Mouse (Mus musculus) kidney, embryonic 15.5 days (tissue): Measurements from ENCODE around the gene Anapc2. TPM values are rescaled to one million over a fixed set of nuclear protein-coding genes. Genes with fewer than 3 reads are reported as not detected.

Experiments
- ATAC-seq: fragments of 200-750 bp; cut with Nextera tagmentation; replicated peaks from 2 replicates; pipeline ENCODE4 v1.8.0; 2017; ENCODE audit warnings: moderate TSS enrichment; ENCODE audit not compliant: low FRiP score
- H3K27ac ChIP-seq: fragments of 300-500 bp; sonication (generic); 2 replicates; pipeline ENCODE4 v1.5.1; 2015; ENCODE audit warnings: mild to moderate bottlenecking, inconsistent platforms
- H3K27me3 ChIP-seq: fragments of 300-500 bp; sonication (generic); 2 replicates; pipeline ENCODE4 v1.6.1; 2015; ENCODE audit warnings: inconsistent platforms
- H3K36me3 ChIP-seq: fragments of 300-500 bp; sonication (generic); 2 replicates; pipeline ENCODE4 v1.6.1; 2015; ENCODE audit warnings: inconsistent platforms
- H3K4me1 ChIP-seq: fragments of 300-500 bp; sonication (generic); 2 replicates; pipeline ENCODE4 v1.6.1; 2015; ENCODE audit warnings: inconsistent platforms
- H3K4me2 ChIP-seq: fragments of 300-500 bp; sonication (generic); 2 replicates; pipeline ENCODE4 v1.6.1; 2015; ENCODE audit warnings: moderate library complexity, mild to moderate bottlenecking, inconsistent platforms
- H3K4me3 ChIP-seq: fragments of 300-500 bp; sonication (generic); replicated peaks from 2 replicates; pipeline ENCODE4 v1.5.1; 2015; ENCODE audit warnings: mild to moderate bottlenecking, inconsistent platforms
- H3K9ac ChIP-seq: fragments of 300-500 bp; sonication (generic); 2 replicates; pipeline ENCODE4 v1.6.1; 2015; ENCODE audit warnings: mild to moderate bottlenecking, inconsistent platforms
- H3K9me3 ChIP-seq: fragments of 300-500 bp; sonication (generic); replicated peaks from 2 replicates; pipeline ENCODE4 v1.6.1; 2016; ENCODE audit warnings: inconsistent platforms
- WGBS: fragments of 180-500 bp; shearing (Covaris S2); methylation state at CpG from one replicate; pipeline ENCODE4 v1.1.7; 2015; ENCODE audit warnings: mixed read lengths; 5-methylcytosine and 5-hydroxymethylcytosine counted together
- polyA plus RNA-seq: library from polyadenylated mRNA; unstranded; fragments of >200 nt; fragmentation: Nextera tagmentation; extraction: Ambion mirVana; gene quantifications from 2 replicates; pipeline ENCODE4 v1.2.1, GENCODE M21; 2015

The Anapc2 gene
- polyA plus RNA-seq, 1 experiment from 2014 or later: 129 TPM

DNA sequence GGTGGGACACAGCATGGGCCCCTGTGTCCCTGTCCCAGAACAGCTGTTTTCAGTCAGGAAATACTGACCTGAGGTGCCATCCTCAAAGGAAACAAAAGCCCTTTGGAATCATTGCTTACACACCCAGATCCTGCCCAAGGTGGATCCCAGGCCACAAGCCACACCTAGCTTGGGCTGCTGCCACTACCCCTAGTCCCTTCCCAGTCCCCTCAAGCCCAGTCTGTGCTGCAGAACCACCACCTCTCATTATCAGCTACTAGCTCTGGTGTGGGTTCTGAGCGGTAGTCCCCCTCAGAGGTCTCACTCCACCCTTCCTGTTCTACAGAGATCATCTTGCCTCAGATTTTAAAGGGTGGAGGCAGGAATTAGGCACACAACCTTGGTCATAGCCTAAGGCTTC lies 14.0 kb downstream of the Anapc2 start:
- no peak for ATAC-seq
- WGBS: 76% methylated on average over 1 of the region's 1 CpGs
- Histone ChIP-seq H3K4me1 (peaks cover 21% of the 10 kb centered on the region), H3K36me3 (peaks cover 50% of the 10 kb centered on the region), H3K9ac (no peak overlapping the region), H3K9me3 (no peaks in the 10 kb centered on the region), H3K4me2 (no peak overlapping the region), H3K27ac (peak overlapping the region; percentile 61; the same call in 1 of the 2 replicates), H3K4me3 (no peak overlapping the region), H3K27me3 (peaks cover 37% of the 10 kb centered on the region)

- ATAC-seq: no peak; the same call in 1 of the 2 replicates
- Histone ChIP-seq H3K27ac (0 out of 2 replicates have a peak overlapping the region, but pooled peaks have one; percentile 61), H3K4me3 (no peak overlapping the region), H3K4me2 (no peak overlapping the region), H3K27me3 (peaks cover 44% of the 10 kb centered on the region), H3K4me1 (peaks cover 28% of the 10 kb centered on the region), H3K9ac (no peak overlapping the region), H3K9me3 (no peaks in the 10 kb centered on the region), H3K36me3 (peaks cover 45% of the 10 kb centered on the region)
- WGBS: 55% methylated on average over 7 of the region's 7 CpGs
These were observed 14.8 kb downstream of the Anapc2 start for GRCm38 (mm10) chr2:25286837-25287636.

DNA sequence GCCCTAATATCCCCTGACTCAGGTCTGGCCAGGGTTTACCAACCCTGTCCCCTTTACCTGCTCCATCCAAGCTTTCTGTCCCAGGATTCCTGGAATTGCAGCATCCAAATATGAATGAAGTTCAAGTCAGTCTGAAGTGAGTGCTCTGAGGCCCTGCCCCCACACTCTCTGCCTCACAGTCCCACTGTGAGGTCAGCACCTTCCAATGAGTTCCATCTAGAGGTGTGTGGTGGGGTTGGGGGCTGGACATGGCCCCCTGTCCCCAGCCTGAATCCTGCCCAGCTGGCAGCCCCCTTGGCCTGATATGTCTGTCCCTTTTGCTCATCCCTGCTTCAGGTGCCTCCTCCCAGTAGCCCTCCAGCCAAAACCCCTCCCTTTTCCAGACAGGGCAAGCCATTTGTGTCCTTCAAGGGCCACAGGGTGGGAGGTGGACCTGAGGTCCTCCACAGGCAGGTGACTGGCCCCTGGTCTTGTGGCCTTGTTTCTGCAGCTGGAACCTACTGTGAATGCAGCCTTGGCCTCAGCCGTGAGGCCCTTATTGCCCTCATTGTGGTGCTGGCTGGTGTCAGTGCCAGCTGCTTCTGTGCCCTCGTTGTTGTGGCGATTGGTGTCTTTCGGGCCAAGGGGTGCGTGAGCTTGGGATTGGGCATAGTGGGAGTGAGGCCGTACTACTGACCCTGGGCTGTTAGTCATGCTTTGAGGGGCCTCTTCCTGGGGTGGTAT lies 15.8 kb downstream of the Anapc2 start, which contains the start of gene Tmem210:
TSS of gene Tmem210 (plus strand) at position 219 of the 723 bp plus-strand sequence.
- peaks cover 54% of the 10 kb centered on the region for H3K27me3 ChIP-seq

DNA sequence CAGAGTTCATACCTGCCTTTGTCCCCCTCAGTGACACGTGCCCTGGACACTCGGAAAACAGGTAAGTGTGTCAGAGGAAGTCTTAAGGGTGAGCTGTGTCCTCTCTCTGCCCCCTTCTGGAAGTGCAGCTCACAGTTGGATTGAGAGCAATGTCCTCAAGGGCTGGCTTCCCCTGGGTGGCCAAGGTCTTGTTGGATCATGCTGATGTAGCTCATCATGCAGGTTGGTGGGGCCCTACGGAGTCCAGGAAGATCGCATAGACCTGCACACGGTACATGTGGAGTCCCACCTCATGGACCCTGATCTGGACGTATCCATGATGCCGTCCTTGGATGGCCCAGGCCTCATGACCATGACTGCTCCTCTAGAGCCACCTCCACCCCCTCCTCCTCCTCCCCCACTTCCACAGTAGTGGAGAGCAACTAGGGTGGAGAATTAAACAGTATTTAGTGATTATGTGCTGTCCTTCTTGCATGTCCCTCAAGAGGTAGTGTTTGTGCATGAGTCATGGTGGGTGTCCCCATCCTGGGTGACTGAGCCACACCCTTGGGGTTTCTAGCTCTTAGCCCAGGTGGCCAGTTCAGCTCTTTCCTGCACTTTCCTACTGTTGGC lies 16.6 kb downstream of the Anapc2 start:
- no peak overlapping the region for H3K4me3 ChIP-seq
- no peak overlapping the region for H3K27ac ChIP-seq
- peaks cover 62% of the 10 kb centered on the region for H3K27me3 ChIP-seq
- peaks cover 26% of the 10 kb centered on the region for H3K36me3 ChIP-seq
- H3K4me2 ChIP-seq: no peak overlapping the region
- peaks cover 36% of the 10 kb centered on the region for H3K4me1 ChIP-seq
- no peaks in the 10 kb centered on the region for H3K9me3 ChIP-seq
- 83% methylated on average over 7 of the region's 7 CpGs for WGBS
- no peak overlapping the region for H3K9ac ChIP-seq
- ATAC-seq: no peak

More for the DNA sequence above, 15.8 kb downstream of the Anapc2 start, which contains the start of gene Tmem210:
- Histone ChIP-seq H3K4me2 (no peak within 1 kb of the TSS), H3K9me3 (no peaks in the 10 kb centered on the region), H3K4me3 (no peak within 1 kb of the TSS), H3K9ac (no peak within 1 kb of the TSS), H3K36me3 (peaks cover 34% of the 10 kb centered on the region), H3K4me1 (peaks cover 36% of the 10 kb centered on the region), H3K27ac (0 out of 2 replicates have a peak within 1 kb of the TSS, but pooled peaks have one; percentile 61)
- WGBS: 85% methylated on average over 6 of the region's 6 CpGs
- no peak for ATAC-seq

GRCm38 (mm10) chr2:25289651-25290050 lies 17.4 kb downstream of the Anapc2 start, which contains the start of gene Lrrc26:
Gene Lrrc26, plus strand, starts transcription at chr2:25289915.
- WGBS: 8% methylated on average over 11 of the region's 11 CpGs
- H3K4me1 ChIP-seq: peaks cover 36% of the 10 kb centered on the region
- H3K36me3 ChIP-seq: peaks cover 18% of the 10 kb centered on the region
- no peak within 1 kb of the TSS for H3K9ac ChIP-seq
- peak within 1 kb of the TSS; percentile 61 for H3K4me2 ChIP-seq
- no peak for ATAC-seq
- H3K27ac ChIP-seq: no peak within 1 kb of the TSS
- no peaks in the 10 kb centered on the region for H3K9me3 ChIP-seq
- H3K4me3 ChIP-seq: peak within 1 kb of the TSS; percentile 25
- H3K27me3 ChIP-seq: peaks cover 66% of the 10 kb centered on the region

DNA sequence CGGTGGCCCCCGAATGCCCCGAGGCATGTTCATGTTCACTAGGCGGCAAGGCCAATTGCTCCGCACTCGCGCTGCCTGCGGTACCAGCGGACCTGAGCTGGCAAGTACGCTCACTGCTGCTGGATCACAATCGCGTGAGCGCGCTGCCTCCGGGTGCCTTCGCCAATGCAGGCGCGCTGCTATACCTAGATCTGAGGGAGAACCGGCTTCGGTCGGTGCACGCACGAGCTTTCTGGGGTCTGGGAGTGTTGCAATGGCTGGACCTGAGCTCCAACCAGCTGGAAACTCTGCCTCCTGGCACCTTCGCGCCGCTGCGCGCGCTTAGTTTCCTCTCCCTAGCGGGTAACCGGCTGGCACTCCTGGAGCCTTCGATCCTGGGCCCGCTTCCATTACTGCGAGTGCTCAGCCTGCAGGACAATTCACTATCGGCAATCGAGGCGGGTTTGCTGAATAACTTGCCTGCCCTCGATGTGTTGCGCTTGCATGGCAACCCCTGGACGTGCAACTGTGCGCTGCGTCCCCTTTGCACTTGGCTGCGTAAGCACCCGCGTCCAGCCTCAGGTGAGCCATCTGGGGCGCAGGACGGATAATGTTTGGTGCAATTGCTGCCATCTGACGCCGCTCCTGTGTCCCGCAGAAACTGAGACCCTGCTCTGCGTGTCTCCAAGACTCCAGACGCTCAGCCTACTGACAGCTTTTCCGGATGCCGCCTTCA lies 18.0 kb downstream of the Anapc2 start:
- 1% methylated on average over 54 of the region's 54 CpGs for WGBS
- Histone ChIP-seq H3K9ac (no peak overlapping the region), H3K4me1 (peaks cover 36% of the 10 kb centered on the region), H3K4me3 (peak overlapping the region; percentile 25), H3K4me2 (peak overlapping the region; percentile 61), H3K27me3 (peaks cover 72% of the 10 kb centered on the region), H3K27ac (no peak overlapping the region), H3K9me3 (no peaks in the 10 kb centered on the region), H3K36me3 (peaks cover 12% of the 10 kb centered on the region)
- ATAC-seq: no peak

DNA sequence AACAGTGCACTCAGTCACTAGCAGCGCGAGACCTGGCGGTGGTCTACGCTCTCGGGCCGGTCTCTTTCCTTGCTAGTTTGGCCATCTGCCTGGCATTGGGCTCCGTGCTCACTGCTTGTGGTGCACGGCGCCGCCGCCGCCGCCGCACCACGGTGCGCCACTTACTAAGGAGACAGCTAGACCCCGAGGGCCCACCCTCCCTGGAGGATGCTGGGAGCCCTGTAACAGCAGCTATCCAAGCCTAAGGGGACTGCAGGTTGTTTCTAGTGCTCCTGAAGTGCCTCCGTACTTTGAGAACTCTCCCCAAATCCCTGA lies 18.5 kb downstream of the Anapc2 start:
- WGBS: under 1% methylated on average over 18 of the region's 18 CpGs
- Histone ChIP-seq H3K27me3 (peaks cover 77% of the 10 kb centered on the region), H3K27ac (no peak overlapping the region), H3K9ac (no peak overlapping the region), H3K36me3 (peaks cover 7% of the 10 kb centered on the region), H3K4me3 (peak overlapping the region; percentile 25), H3K9me3 (no peaks in the 10 kb centered on the region), H3K4me2 (peak overlapping the region; percentile 61), H3K4me1 (peaks cover 36% of the 10 kb centered on the region)
- ATAC-seq: no peak

- Histone ChIP-seq H3K27ac (no peak overlapping the region), H3K36me3 (peaks cover under 1% of the 10 kb centered on the region; the same call in 1 of the 2 replicates), H3K4me2 (peak overlapping the region; percentile 61), H3K9ac (no peak overlapping the region), H3K4me3 (peak overlapping the region; percentile 40), H3K27me3 (peaks cover 83% of the 10 kb centered on the region), H3K9me3 (no peaks in the 10 kb centered on the region), H3K4me1 (peaks cover 30% of the 10 kb centered on the region)
- 5% methylated on average over 32 of the region's 32 CpGs for WGBS
- ATAC-seq: 0 out of 2 replicates have a peak, but pooled peaks have one; percentile 16
These were observed 19.1 kb downstream of the Anapc2 start for GRCm38 (mm10) chr2:25291184-25292053.

GRCm38 (mm10) chr2:25292054-25292544 lies 19.8 kb downstream of the Anapc2 start:
- Histone ChIP-seq H3K4me3 (peak overlapping the region; percentile 40), H3K9me3 (no peaks in the 10 kb centered on the region), H3K27ac (no peak overlapping the region), H3K9ac (0 out of 2 replicates have a peak overlapping the region, but pooled peaks have one; percentile 17), H3K27me3 (peaks cover 89% of the 10 kb centered on the region), H3K4me2 (peak overlapping the region; percentile 61), H3K4me1 (peaks cover 30% of the 10 kb centered on the region), H3K36me3 (no peaks in the 10 kb centered on the region)
- peak; percentile 23; the same call in 1 of the 2 replicates for ATAC-seq
- 2% methylated on average over 40 of the region's 43 CpGs for WGBS

GRCm38 (mm10) chr2:25292856-25293255 lies 20.6 kb downstream of the Anapc2 start:
- Histone ChIP-seq H3K36me3 (no peaks in the 10 kb centered on the region), H3K9me3 (no peaks in the 10 kb centered on the region), H3K27ac (no peak overlapping the region), H3K4me1 (peaks cover 30% of the 10 kb centered on the region), H3K9ac (0 out of 2 replicates have a peak overlapping the region, but pooled peaks have one; percentile 17), H3K4me2 (peak overlapping the region; percentile 61; the same call in 1 of the 2 replicates), H3K27me3 (peaks cover 91% of the 10 kb centered on the region), H3K4me3 (no peak overlapping the region)
- no peak for ATAC-seq
- WGBS: 5% methylated on average over 1 of the region's 1 CpGs
